Mouse (Mus musculus) heart, embryonic 14.5 days (tissue): ENCODE data around the gene Srebf2. TPM values are rescaled to one million over a fixed set of nuclear protein-coding genes. Genes with fewer than 3 reads are reported as not detected.
A peak's percentile ranks its signal among the peaks of the same experiment; 100 is the strongest.

Source experiments
- ATAC-seq: fragments of 200-750 bp; cut with Nextera tagmentation; 2 replicates; pipeline ENCODE4 v1.8.0; 2017; ENCODE audit warnings: low read depth, moderate TSS enrichment; ENCODE audit not compliant: insufficient number of reproducible peaks, insufficient read depth, low FRiP score
- H3K27ac ChIP-seq, 2 experiments: fragments of 200-500 bp in 1 of 2; fragments of 300-500 bp in 1 of 2; sonication (generic) in 1 of 2; replicated peaks in 1 of 2; 2 replicates each; pipeline ENCODE4 v1.5.1; 2012 to 2014; ENCODE audit warnings: low read depth in 2 of 2, low read length in 2 of 2, control low read depth in 1 of 2, mild to moderate bottlenecking in 1 of 2, mixed read lengths in 1 of 2; ENCODE audit not compliant: control insufficient read depth in 1 of 2, insufficient read depth in 1 of 2
- H3K27me3 ChIP-seq: fragments of 300-500 bp; sonication (generic); 2 replicates; pipeline ENCODE4 v1.6.1; 2014; ENCODE audit warnings: mild to moderate bottlenecking, low read length, control low read depth; ENCODE audit not compliant: control insufficient read depth, insufficient read depth
- H3K36me3 ChIP-seq: fragments of 300-500 bp; sonication (generic); 2 replicates; pipeline ENCODE4 v1.6.1; 2014; ENCODE audit warnings: mild to moderate bottlenecking, control low read depth, low read length, mixed read lengths; ENCODE audit not compliant: control insufficient read depth, insufficient read depth
- H3K4me1 ChIP-seq, 2 experiments: fragments of 200-500 bp in 1 of 2; fragments of 300-500 bp in 1 of 2; sonication (generic) in 1 of 2; 2 replicates each; pipeline ENCODE4 v1.6.1; 2012 to 2014; ENCODE audit warnings: low read length in 2 of 2, control low read depth in 1 of 2, mixed read lengths in 1 of 2; ENCODE audit not compliant: control insufficient read depth in 2 of 2, insufficient read depth in 2 of 2
- H3K4me2 ChIP-seq: fragments of 300-500 bp; sonication (generic); 2 replicates; pipeline ENCODE4 v1.6.1; 2014; ENCODE audit warnings: mild to moderate bottlenecking, low read length
- H3K4me3 ChIP-seq, 2 experiments: fragments of 200-500 bp in 1 of 2; fragments of 300-500 bp in 1 of 2; sonication (generic) in 1 of 2; 2 replicates each; pipeline ENCODE4 v1.5.1; 2012 to 2014; ENCODE audit warnings: low read length in 2 of 2, mild to moderate bottlenecking in 2 of 2, control low read depth in 1 of 2, low read depth in 1 of 2, moderate library complexity in 1 of 2; ENCODE audit not compliant: control insufficient read depth in 1 of 2, insufficient read depth in 1 of 2
- H3K9ac ChIP-seq: fragments of 300-500 bp; sonication (generic); 2 replicates; pipeline ENCODE4 v1.6.1; 2014; ENCODE audit warnings: mild to moderate bottlenecking, low read length
- H3K9me3 ChIP-seq: fragments of 300-500 bp; sonication (generic); 2 replicates; pipeline ENCODE4 v1.6.1; 2016; ENCODE audit warnings: low read length, control low read depth; ENCODE audit not compliant: control insufficient read depth
- WGBS: fragments of 180-500 bp; shearing (Covaris S2); extraction: QIAGEN DNeasy Blood & Tissue Kit; methylation state at CpG from one replicate; pipeline ENCODE4 v1.1.7; 2014; 5-methylcytosine and 5-hydroxymethylcytosine counted together
- polyA plus RNA-seq: library from polyadenylated mRNA; unstranded; fragments of >200 nt; fragmentation: Nextera tagmentation; extraction: Ambion mirVana; gene quantifications from 2 replicates; pipeline ENCODE4 v1.2.1, GENCODE M21; 2014

Srebf2 gene
- polyA plus RNA-seq, 1 experiment from 2014 or later = 59.8 TPM

DNA sequence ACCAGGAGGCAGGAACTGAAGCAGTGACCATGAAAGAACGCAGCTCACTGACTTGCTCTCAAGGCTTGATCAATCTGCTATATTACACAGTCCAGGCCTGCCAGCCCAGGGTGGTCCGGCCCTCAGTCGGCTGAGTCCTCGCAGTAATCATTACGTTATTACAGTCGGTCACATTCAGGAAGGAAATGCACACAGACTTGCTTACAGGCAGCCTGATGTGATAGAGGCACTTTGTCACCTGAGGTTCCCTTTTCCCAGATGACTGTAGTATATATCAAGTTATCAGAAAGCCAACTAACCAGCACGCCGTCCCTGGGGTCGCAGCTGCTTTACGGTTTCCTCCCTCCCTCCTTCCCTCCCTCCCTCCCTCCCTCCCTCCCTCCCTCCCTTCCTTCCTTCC lies 9.9 kb downstream of the Srebf2 start:
- Histone ChIP-seq H3K4me2 (no peak overlapping the region), H3K4me3 (no peak overlapping the region), H3K9me3 (no peaks in the 10 kb centered on the region), H3K27me3 (no peaks in the 10 kb centered on the region), H3K9ac (no peak overlapping the region), H3K27ac (no peak overlapping the region), H3K36me3 (0 out of 2 replicates have a peak, but pooled peaks cover 3% of the 10 kb centered on the region), H3K4me1 (peaks cover 18 to 34% of the 10 kb centered on the region in 2 experiments)
- 71% methylated on average over 10 of the region's 10 CpGs for WGBS
- ATAC-seq = no peak

DNA sequence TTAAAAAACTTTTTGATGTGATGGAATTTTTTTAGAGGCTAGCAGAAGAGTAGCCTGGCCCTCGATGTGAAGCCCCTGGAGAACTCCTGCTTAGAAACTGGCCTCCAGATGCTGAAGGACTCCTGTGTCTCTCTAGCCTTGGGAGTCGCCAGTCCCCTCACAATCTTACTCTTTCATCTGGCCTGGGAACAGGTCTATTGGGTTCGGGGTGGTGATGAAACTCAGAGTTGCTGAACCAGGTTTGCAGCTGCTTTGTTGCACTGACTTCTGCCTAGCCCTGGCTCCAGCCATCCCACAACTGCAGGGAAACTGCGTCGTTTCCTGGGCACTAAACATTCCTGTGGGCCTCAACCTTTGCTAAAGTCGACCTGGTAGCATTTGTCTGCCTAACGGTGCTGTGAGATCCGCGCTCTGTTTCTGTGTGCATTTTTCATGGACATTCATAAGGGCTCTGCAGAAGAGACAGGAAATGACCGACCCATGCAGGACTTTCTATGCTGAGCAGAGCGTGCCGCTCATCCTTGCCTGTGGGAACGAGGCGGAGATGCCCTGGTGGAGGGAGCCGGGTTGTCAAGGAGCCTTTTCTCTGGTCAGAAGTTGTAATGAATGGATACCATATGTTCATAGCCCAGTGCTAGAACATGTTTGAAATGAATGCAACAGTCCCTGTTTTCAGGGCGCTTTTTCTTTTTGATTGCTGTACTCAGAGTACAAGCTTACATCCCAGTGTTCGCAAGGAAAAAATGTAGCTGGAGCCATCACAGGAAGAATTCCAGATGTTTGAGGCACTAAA lies 11.5 kb downstream of the Srebf2 start:
- no peaks in the 10 kb centered on the region for H3K27me3 ChIP-seq
- H3K27ac ChIP-seq = no peak overlapping the region; a peak in 1 of 4 replicates
- no peak overlapping the region for H3K4me2 ChIP-seq
- H3K9ac ChIP-seq = no peak overlapping the region
- no peak overlapping the region for H3K4me3 ChIP-seq
- peaks cover 18 to 38% of the 10 kb centered on the region in 2 experiments for H3K4me1 ChIP-seq
- no peak for ATAC-seq
- WGBS = 63% methylated on average over 17 of the region's 17 CpGs
- H3K36me3 ChIP-seq = 0 out of 2 replicates have a peak, but pooled peaks cover 3% of the 10 kb centered on the region
- no peaks in the 10 kb centered on the region for H3K9me3 ChIP-seq

DNA sequence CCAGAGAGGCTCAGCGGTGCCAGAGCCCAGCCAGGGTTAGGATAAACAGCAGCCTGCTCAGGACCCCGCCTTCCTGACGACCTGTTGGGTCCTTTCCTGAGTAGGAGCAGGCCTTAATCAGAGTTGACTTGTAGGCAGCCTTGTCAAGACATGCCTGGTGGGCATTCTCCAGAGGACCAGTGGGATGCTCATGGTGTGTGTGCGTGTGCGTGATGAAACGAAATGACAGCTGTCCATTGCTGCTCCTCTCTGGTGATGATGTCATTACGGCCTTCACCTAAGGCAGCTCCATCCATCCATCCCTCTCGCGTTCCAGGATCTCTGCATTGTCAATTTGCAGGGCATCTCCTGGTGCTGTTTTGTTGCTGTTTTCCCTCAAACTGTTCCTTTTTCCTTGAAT lies 12.5 kb downstream of the Srebf2 start:
- Histone ChIP-seq H3K4me2 (no peak overlapping the region), H3K27ac (no peak overlapping the region), H3K4me1 (peaks cover 23 to 48% of the 10 kb centered on the region in 2 experiments), H3K9ac (no peak overlapping the region), H3K4me3 (no peak overlapping the region), H3K9me3 (no peaks in the 10 kb centered on the region), H3K36me3 (0 out of 2 replicates have a peak, but pooled peaks cover 3% of the 10 kb centered on the region), H3K27me3 (no peaks in the 10 kb centered on the region)
- ATAC-seq = no peak
- 79% methylated on average over 9 of the region's 9 CpGs for WGBS

DNA sequence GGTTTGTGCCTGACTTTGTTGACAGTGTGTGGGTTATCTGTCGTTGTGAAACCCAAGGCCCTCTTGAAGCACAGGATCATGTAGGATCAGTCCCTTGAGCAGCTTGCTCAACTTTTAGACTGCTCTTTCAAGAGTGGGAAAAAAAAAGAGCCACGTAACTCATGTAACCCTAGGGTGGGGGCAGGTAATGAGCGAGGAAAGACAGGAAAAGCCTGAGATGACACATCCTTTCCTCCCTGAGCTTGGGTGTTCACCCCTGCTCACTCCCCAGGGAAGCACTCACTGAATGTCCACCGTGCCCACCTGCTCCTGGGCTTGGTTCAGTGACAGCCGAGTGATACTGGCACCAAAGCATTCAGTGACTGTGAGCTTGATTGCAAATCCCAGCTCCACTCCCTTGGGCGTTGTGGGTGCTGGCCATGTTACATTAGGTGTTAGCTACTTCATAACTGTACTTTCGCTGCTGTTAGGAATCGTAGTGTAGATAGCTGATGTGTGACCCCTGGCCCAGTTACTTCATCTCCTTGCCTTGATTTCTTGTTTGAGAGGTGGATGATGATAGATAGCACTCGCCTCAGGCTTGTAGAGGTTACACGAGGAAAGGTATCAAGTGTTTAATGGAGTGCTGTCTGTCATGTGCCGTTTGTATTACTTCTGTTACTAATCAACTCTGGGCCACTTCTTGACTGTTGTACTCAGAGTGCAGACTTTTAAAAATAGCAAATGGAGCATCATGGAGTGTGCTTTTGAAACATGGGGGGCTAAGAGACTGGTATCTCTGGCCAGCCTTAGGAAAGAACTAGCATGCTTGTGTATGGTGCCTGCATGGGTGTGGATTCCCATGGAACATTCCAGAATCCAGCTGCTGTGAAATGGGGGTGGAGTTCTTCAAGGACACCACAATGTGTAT lies 14.0 kb downstream of the Srebf2 start:
- Histone ChIP-seq H3K9ac (peak overlapping the region; percentile 28; the same call in 1 of the 2 replicates), H3K27ac (peak overlapping the region; percentile 34 to 49)
- 35% methylated on average over 11 of the region's 11 CpGs for WGBS

DNA sequence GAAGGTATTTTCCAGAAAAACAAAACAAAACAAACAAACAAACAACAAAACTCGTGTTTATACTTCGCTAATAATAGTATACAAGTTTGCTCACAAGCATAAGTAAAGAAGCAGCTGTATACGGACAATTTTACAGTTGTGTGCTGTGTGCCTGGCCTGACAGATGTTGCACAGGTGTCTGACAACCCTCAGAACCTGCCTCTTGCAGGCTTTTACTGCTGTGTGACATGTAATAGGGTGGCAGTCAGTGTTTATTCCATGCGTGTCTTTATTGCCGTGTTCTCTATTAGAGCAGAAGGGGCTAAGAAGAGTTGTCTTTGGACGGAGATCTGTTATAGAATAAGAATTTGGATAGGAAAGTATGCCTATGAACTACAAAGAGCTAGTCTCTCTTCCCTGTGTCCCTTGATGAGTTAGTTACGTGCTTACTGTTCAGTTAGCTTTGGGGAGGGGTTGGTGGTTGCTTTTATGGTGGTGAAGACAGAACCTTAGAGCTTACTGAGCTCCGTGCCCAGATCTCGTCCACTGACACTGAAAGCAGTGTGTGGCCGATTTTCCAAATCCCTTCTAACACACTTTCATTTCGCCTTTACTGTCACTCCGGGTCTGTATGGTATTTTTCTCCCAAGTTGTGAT lies 15.1 kb downstream of the Srebf2 start:
- H3K4me2 ChIP-seq = no peak overlapping the region
- H3K27ac ChIP-seq = no peak overlapping the region
- no peaks in the 10 kb centered on the region for H3K9me3 ChIP-seq
- no peak for ATAC-seq
- 0 out of 2 replicates have a peak, but pooled peaks cover 3% of the 10 kb centered on the region for H3K36me3 ChIP-seq
- H3K9ac ChIP-seq = no peak overlapping the region
- 90% methylated on average over 12 of the region's 12 CpGs for WGBS
- H3K4me1 ChIP-seq = peaks cover 31 to 57% of the 10 kb centered on the region in 2 experiments
- no peaks in the 10 kb centered on the region for H3K27me3 ChIP-seq
- H3K4me3 ChIP-seq = no peak overlapping the region

More for the DNA sequence above, 14.0 kb downstream of the Srebf2 start:
- Histone ChIP-seq H3K36me3 (0 out of 2 replicates have a peak, but pooled peaks cover 3% of the 10 kb centered on the region), H3K4me3 (no peak overlapping the region), H3K27me3 (no peaks in the 10 kb centered on the region), H3K9me3 (no peaks in the 10 kb centered on the region), H3K4me1 (peaks cover 20 to 47% of the 10 kb centered on the region in 2 experiments), H3K4me2 (peak overlapping the region; percentile 14; the same call in 1 of the 2 replicates)
- no peak for ATAC-seq

DNA sequence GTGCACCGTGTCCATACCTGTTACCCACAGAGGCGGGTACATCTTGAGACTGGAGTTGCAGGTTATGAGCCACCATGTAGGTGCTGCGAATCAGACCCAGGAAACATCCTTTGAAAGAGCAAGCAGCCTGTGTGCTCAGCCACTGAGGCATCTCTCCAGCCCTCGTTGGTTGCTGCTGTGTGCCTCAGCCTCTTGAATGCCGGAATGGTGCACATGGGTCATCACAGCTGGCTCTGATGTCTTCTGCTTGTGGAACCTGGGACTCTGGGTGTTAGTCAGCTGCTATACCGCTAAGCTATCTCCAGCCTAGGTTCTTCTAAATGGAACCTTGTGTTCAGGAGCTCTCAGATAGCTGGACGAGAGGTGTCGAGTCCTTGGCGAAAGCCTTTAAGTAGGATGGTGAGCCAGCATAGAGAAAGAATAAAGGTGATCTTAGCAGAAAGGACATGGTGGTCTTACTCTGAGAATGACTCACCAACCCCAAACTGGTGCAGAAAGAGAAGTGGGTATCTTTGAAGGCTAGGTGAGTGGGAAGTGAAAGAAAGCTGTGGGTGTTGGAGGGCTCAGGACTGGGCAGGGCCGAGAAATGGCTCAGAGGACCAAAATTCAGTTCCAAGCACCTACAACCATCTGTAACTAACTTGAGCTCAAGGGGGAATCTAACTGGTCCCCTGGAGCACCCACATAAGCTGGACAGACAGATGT lies 16.5 kb downstream of the Srebf2 start:
- Histone ChIP-seq H3K4me3 (no peak overlapping the region), H3K27ac (peak overlapping the region in 1 of 2 experiments; percentile 9; a peak in 1 of 4 replicates), H3K9me3 (no peaks in the 10 kb centered on the region), H3K4me2 (no peak overlapping the region), H3K9ac (no peak overlapping the region; the same call in 1 of the 2 replicates), H3K27me3 (no peaks in the 10 kb centered on the region), H3K36me3 (no peaks in the 10 kb centered on the region), H3K4me1 (peaks cover 41 to 65% of the 10 kb centered on the region in 2 experiments)
- ATAC-seq = no peak
- WGBS = 79% methylated on average over 10 of the region's 10 CpGs
